Mouse (Mus musculus) heart, embryonic 13.5 days (tissue): ENCODE measurements at regions not wholly inside any gene's neighbourhood (a gene's known extent, or its start where the extent isn't known, plus 50 kb on each side); places are given as distances from the start of the nearest gene placed in this dataset.
"Not testable (repeated sequence)": the region's sequence is repeated elsewhere in the genome, so short reads cannot be mapped to it uniquely, and the experiment has no call there.

ENCODE experiments used
- ATAC-seq: fragments of 200-750 bp; cut with Nextera tagmentation; 2 replicates; pipeline ENCODE4 v1.8.0; 2017; ENCODE audit warnings: moderate TSS enrichment; ENCODE audit not compliant: insufficient number of reproducible peaks, low FRiP score, low TSS enrichment; ENCODE audit errors: extremely low read depth
- H3K27ac ChIP-seq: fragments of 300-500 bp; sonication (generic); replicated peaks from 2 replicates; pipeline ENCODE4 v1.5.1; 2015; ENCODE audit warnings: moderate library complexity, mild to moderate bottlenecking, inconsistent platforms
- H3K27me3 ChIP-seq: fragments of 300-500 bp; sonication (generic); replicated peaks from 2 replicates; pipeline ENCODE4 v1.6.1; 2015; ENCODE audit warnings: mild to moderate bottlenecking, inconsistent platforms
- H3K36me3 ChIP-seq: fragments of 300-500 bp; sonication (generic); 2 replicates; pipeline ENCODE4 v1.6.1; 2015; ENCODE audit warnings: mild to moderate bottlenecking, inconsistent platforms
- H3K4me1 ChIP-seq: fragments of 300-500 bp; sonication (generic); 2 replicates; pipeline ENCODE4 v1.6.1; 2015; ENCODE audit warnings: inconsistent platforms
- H3K4me2 ChIP-seq: fragments of 300-500 bp; sonication (generic); 2 replicates; pipeline ENCODE4 v1.6.1; 2015; ENCODE audit warnings: inconsistent platforms, mild to moderate bottlenecking, moderate library complexity
- H3K4me3 ChIP-seq: fragments of 300-500 bp; sonication (generic); 2 replicates; pipeline ENCODE4 v1.5.1; 2015; ENCODE audit warnings: moderate library complexity, mild to moderate bottlenecking, inconsistent platforms
- H3K9ac ChIP-seq: fragments of 300-500 bp; sonication (generic); 2 replicates; pipeline ENCODE4 v1.6.1; 2015; ENCODE audit warnings: inconsistent platforms, mild to moderate bottlenecking, moderate library complexity
- H3K9me3 ChIP-seq: fragments of 300-500 bp; sonication (generic); 2 replicates; pipeline ENCODE4 v1.6.1; 2016; ENCODE audit warnings: inconsistent platforms
- WGBS: fragments of 180-500 bp; shearing (Covaris S2); methylation state at CpG from one replicate; pipeline ENCODE4 v1.1.7; 2015; ENCODE audit warnings: mixed read lengths; 5-methylcytosine and 5-hydroxymethylcytosine counted together

GRCm38 (mm10) chr12:39665448-39665847 lies 372.4 kb downstream of the Arl4a start:
- Histone ChIP-seq H3K4me2 (no peak overlapping the region), H3K4me1 (no peaks in the 10 kb centered on the region), H3K9ac (no peak overlapping the region), H3K4me3 (no peak overlapping the region), H3K9me3 (no peaks in the 10 kb centered on the region), H3K27me3 (no peaks in the 10 kb centered on the region), H3K27ac (no peak overlapping the region), H3K36me3 (no peaks in the 10 kb centered on the region)
- no peak for ATAC-seq
- 3% methylated on average over 4 of the region's 4 CpGs for WGBS

- H3K9me3 ChIP-seq, result no peaks in the 10 kb centered on the region
- no peaks in the 10 kb centered on the region for H3K27me3 ChIP-seq
- H3K9ac ChIP-seq, result no peak overlapping the region
- H3K27ac ChIP-seq, result no peak overlapping the region
- WGBS, result 38% methylated on average over 4 of the region's 4 CpGs
- no peak overlapping the region for H3K4me2 ChIP-seq
- H3K36me3 ChIP-seq, result no peaks in the 10 kb centered on the region
- ATAC-seq, result no peak
- H3K4me3 ChIP-seq, result no peak overlapping the region
- no peaks in the 10 kb centered on the region for H3K4me1 ChIP-seq
Measured at GRCm38 (mm10) chr12:39660420-39660819, 377.4 kb downstream of the Arl4a start.

GRCm38 (mm10) chr12:39656606-39657005 lies 381.2 kb downstream of the Arl4a start:
- H3K27ac ChIP-seq, result no peak overlapping the region
- H3K9ac ChIP-seq, result no peak overlapping the region
- H3K36me3 ChIP-seq, result no peaks in the 10 kb centered on the region
- no peaks in the 10 kb centered on the region for H3K4me1 ChIP-seq
- ATAC-seq, result no peak
- H3K27me3 ChIP-seq, result no peaks in the 10 kb centered on the region
- H3K4me2 ChIP-seq, result no peak overlapping the region
- no peaks in the 10 kb centered on the region for H3K9me3 ChIP-seq
- H3K4me3 ChIP-seq, result no peak overlapping the region

- Histone ChIP-seq H3K4me1 (no peaks in the 10 kb centered on the region), H3K36me3 (no peaks in the 10 kb centered on the region), H3K4me3 (no peak overlapping the region), H3K27ac (no peak overlapping the region), H3K4me2 (no peak overlapping the region), H3K27me3 (no peaks in the 10 kb centered on the region), H3K9me3 (no peaks in the 10 kb centered on the region), H3K9ac (no peak overlapping the region)
- no peak for ATAC-seq
Measured at GRCm38 (mm10) chr12:39648952-39649351, 388.9 kb downstream of the Arl4a start.

- H3K4me2 ChIP-seq, result no peak overlapping the region
- H3K9ac ChIP-seq, result no peak overlapping the region
- ATAC-seq, result no peak
- H3K27ac ChIP-seq, result no peak overlapping the region
- no peaks in the 10 kb centered on the region for H3K4me1 ChIP-seq
- H3K36me3 ChIP-seq, result no peaks in the 10 kb centered on the region
- WGBS, result 78% methylated on average over 3 of the region's 3 CpGs
- no peaks in the 10 kb centered on the region for H3K27me3 ChIP-seq
- H3K4me3 ChIP-seq, result no peak overlapping the region
- H3K9me3 ChIP-seq, result no peaks in the 10 kb centered on the region
Measured at GRCm38 (mm10) chr12:39646556-39646955, 391.3 kb downstream of the Arl4a start.

- no peaks in the 10 kb centered on the region for H3K36me3 ChIP-seq
- H3K4me2 ChIP-seq, result no peak overlapping the region
- WGBS, result 71% methylated on average over 4 of the region's 4 CpGs
- H3K9ac ChIP-seq, result no peak overlapping the region
- no peaks in the 10 kb centered on the region for H3K4me1 ChIP-seq
- no peaks in the 10 kb centered on the region for H3K27me3 ChIP-seq
- H3K9me3 ChIP-seq, result no peaks in the 10 kb centered on the region
- no peak for ATAC-seq
- no peak overlapping the region for H3K4me3 ChIP-seq
- H3K27ac ChIP-seq, result no peak overlapping the region
Measured at GRCm38 (mm10) chr12:39645581-39645980, 392.2 kb downstream of the Arl4a start.

- no peaks in the 10 kb centered on the region for H3K9me3 ChIP-seq
- no peak overlapping the region for H3K9ac ChIP-seq
- H3K4me2 ChIP-seq, result no peak overlapping the region
- H3K36me3 ChIP-seq, result no peaks in the 10 kb centered on the region
- no peaks in the 10 kb centered on the region for H3K27me3 ChIP-seq
- H3K27ac ChIP-seq, result no peak overlapping the region
- H3K4me1 ChIP-seq, result no peaks in the 10 kb centered on the region
- ATAC-seq, result no peak
- no peak overlapping the region for H3K4me3 ChIP-seq
- 62% methylated on average over 6 of the region's 6 CpGs for WGBS
Measured at GRCm38 (mm10) chr12:39639246-39639645, 398.6 kb downstream of the Arl4a start.

GRCm38 (mm10) chr12:39634337-39634736 lies 403.5 kb downstream of the Arl4a start:
- H3K27me3 ChIP-seq, result no peaks in the 10 kb centered on the region
- no peaks in the 10 kb centered on the region for H3K36me3 ChIP-seq
- H3K4me3 ChIP-seq, result no peak overlapping the region
- no peak overlapping the region for H3K9ac ChIP-seq
- H3K4me2 ChIP-seq, result no peak overlapping the region
- no peaks in the 10 kb centered on the region for H3K4me1 ChIP-seq
- no peak overlapping the region for H3K27ac ChIP-seq
- WGBS, result 69% methylated on average over 4 of the region's 4 CpGs
- no peaks in the 10 kb centered on the region for H3K9me3 ChIP-seq
- no peak for ATAC-seq

GRCm38 (mm10) chr12:39621266-39621665 lies 416.6 kb downstream of the Arl4a start:
- no peaks in the 10 kb centered on the region for H3K27me3 ChIP-seq
- ATAC-seq, result no peak
- H3K27ac ChIP-seq, result no peak overlapping the region
- H3K4me2 ChIP-seq, result no peak overlapping the region
- H3K4me3 ChIP-seq, result no peak overlapping the region
- H3K9me3 ChIP-seq, result no peaks in the 10 kb centered on the region
- H3K9ac ChIP-seq, result no peak overlapping the region
- no peaks in the 10 kb centered on the region for H3K36me3 ChIP-seq
- H3K4me1 ChIP-seq, result no peaks in the 10 kb centered on the region
- 89% methylated on average over 1 of the region's 1 CpGs for WGBS

GRCm38 (mm10) chr12:39605289-39605688 lies 432.5 kb downstream of the Arl4a start:
- no peak for ATAC-seq
- WGBS, result 41% methylated on average over 3 of the region's 3 CpGs

GRCm38 (mm10) chr12:39604723-39605122 lies 433.1 kb downstream of the Arl4a start:
- Histone ChIP-seq H3K27me3 (no peaks in the 10 kb centered on the region), H3K4me3 (no peak overlapping the region), H3K4me1 (no peaks in the 10 kb centered on the region), H3K36me3 (no peaks in the 10 kb centered on the region), H3K4me2 (no peak overlapping the region), H3K9me3 (no peaks in the 10 kb centered on the region), H3K27ac (no peak overlapping the region), H3K9ac (no peak overlapping the region)
- WGBS, result 68% methylated on average over 4 of the region's 4 CpGs
- no peak for ATAC-seq

More at GRCm38 (mm10) chr12:39605289-39605688, 432.5 kb downstream of the Arl4a start:
- Histone ChIP-seq H3K4me1 (no peaks in the 10 kb centered on the region), H3K36me3 (no peaks in the 10 kb centered on the region), H3K9ac (no peak overlapping the region), H3K4me2 (no peak overlapping the region), H3K27me3 (no peaks in the 10 kb centered on the region), H3K27ac (no peak overlapping the region), H3K9me3 (no peaks in the 10 kb centered on the region), H3K4me3 (no peak overlapping the region)

- no peak overlapping the region for H3K9ac ChIP-seq
- H3K36me3 ChIP-seq, result no peaks in the 10 kb centered on the region
- H3K9me3 ChIP-seq, result no peaks in the 10 kb centered on the region
- H3K4me3 ChIP-seq, result no peak overlapping the region
- no peak overlapping the region for H3K4me2 ChIP-seq
- no peaks in the 10 kb centered on the region for H3K27me3 ChIP-seq
- H3K27ac ChIP-seq, result no peak overlapping the region
- H3K4me1 ChIP-seq, result no peaks in the 10 kb centered on the region; the same call in 1 of the 2 replicates
- ATAC-seq, result no peak
- WGBS, result 19% methylated on average over 1 of the region's 1 CpGs
Measured at GRCm38 (mm10) chr12:39594726-39595125, 443.1 kb downstream of the Arl4a start.

- ATAC-seq, H3K9me3 ChIP-seq, H3K27me3 ChIP-seq, H3K36me3 ChIP-seq, H3K4me2 ChIP-seq, H3K9ac ChIP-seq, H3K4me1 ChIP-seq, H3K27ac ChIP-seq, H3K4me3 ChIP-seq: not testable (repeated sequence)
Measured at GRCm38 (mm10) chr12:39593781-39594180, 444.0 kb downstream of the Arl4a start.
